Mouse (Mus musculus): ENCODE data around the gene Abca3. TPM values are rescaled to one million over a fixed set of nuclear protein-coding genes. Genes with fewer than 3 reads are reported as not detected.
"Not testable (repeated sequence)": the region's sequence is repeated elsewhere in the genome, so short reads cannot be mapped to it uniquely, and the experiment has no call there.

The Abca3 gene
- polyA plus RNA-seq, 1 experiment from 2014 or later = 10.0 TPM

GRCm38 (mm10) chr17:24391149-24391548 lies 39.4 kb downstream of the Abca3 start:
- 69% methylated on average over 8 of the region's 8 CpGs for WGBS
- peak; percentile 21 for DNase-seq (ENCODE audit: extremely low spot score, low spot score)
- H3K36me3 ChIP-seq (replicated peaks) = peaks cover 18% of the 10 kb centered on the region
- no peak overlapping the region for H3K4me3 ChIP-seq
- no peaks in the 10 kb centered on the region for H3K27me3 ChIP-seq (ENCODE audit: poor library complexity, severe bottlenecking)
- H3K4me1 ChIP-seq = no peaks in the 10 kb centered on the region
- no peak overlapping the region for H3K27ac ChIP-seq
- H3K9me3 ChIP-seq = no peaks in the 10 kb centered on the region

DNA sequence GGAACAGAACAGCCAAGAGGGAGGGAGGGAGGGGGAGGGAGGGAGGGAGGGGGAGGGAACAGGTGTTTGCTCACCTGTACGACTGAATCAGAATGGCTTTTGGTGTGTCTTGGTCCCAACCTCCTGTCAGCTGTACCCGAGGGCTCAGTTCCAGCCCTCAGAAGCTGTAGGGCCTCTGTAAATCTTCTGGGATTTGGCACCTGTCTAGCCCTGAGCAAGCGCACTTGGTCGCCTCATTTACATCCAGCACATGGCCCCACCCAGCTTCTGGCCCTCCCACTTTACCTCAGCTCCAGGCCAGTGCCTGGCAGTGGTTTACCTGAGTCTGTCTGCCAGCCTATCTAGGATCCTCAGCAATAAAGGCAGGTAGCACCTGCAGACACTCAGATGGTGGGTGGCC lies 41.8 kb downstream of the Abca3 start:
- H3K27me3 ChIP-seq (ENCODE audit: poor library complexity, severe bottlenecking) = no peaks in the 10 kb centered on the region
- H3K27ac ChIP-seq = no peak overlapping the region
- H3K4me3 ChIP-seq = no peak overlapping the region
- H3K9me3 ChIP-seq = no peaks in the 10 kb centered on the region
- H3K36me3 ChIP-seq (replicated peaks) = peaks cover 8% of the 10 kb centered on the region
- no peaks in the 10 kb centered on the region for H3K4me1 ChIP-seq
- WGBS = 34% methylated on average over 4 of the region's 4 CpGs
- no peak for DNase-seq (ENCODE audit: extremely low spot score, low spot score)

- Histone ChIP-seq H3K4me3 (no peak overlapping the region), H3K9me3 (no peaks in the 10 kb centered on the region), H3K4me1 (no peaks in the 10 kb centered on the region), H3K27me3 (ENCODE audit: poor library complexity, severe bottlenecking) (no peaks in the 10 kb centered on the region), H3K27ac (no peak overlapping the region), H3K36me3 (replicated peaks) (peaks cover 8% of the 10 kb centered on the region; the same call in 1 of the 2 replicates)
- WGBS = 90% methylated on average over 7 of the region's 7 CpGs
- no peak for DNase-seq (ENCODE audit: extremely low spot score, low spot score)
Measured at GRCm38 (mm10) chr17:24394456-24394855, 42.7 kb downstream of the Abca3 start.

DNA sequence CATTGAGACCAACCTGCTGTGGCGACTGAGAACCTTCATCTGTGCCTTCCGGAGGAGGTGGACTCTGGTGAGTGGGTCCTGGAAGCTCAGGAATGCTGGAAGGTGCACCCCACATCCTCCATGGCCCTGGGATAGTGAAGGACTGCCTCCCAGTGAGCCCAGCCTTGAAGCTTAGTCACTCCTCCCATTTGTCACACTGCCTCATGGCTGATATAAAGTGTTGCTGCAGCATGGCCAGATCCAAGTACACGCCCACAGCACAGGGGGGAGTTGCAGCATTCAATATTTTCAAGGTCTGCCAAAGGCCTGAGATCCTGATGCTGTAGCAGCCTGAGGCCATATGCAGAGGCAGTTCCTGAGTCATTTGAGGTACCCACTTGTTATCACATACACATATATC lies 50.6 kb downstream of the Abca3 start:
- H3K36me3 ChIP-seq (replicated peaks) = peaks cover 39% of the 10 kb centered on the region
- H3K27me3 ChIP-seq (ENCODE audit: poor library complexity, severe bottlenecking) = no peaks in the 10 kb centered on the region
- H3K4me1 ChIP-seq = no peaks in the 10 kb centered on the region
- no peak overlapping the region for H3K27ac ChIP-seq
- DNase-seq (ENCODE audit: extremely low spot score, low spot score) = no peak
- WGBS = 90% methylated on average over 3 of the region's 3 CpGs
- H3K4me3 ChIP-seq = no peak overlapping the region
- H3K9me3 ChIP-seq = no peaks in the 10 kb centered on the region

- Histone ChIP-seq H3K9me3 (no peaks in the 10 kb centered on the region), H3K27ac (no peak overlapping the region), H3K36me3 (replicated peaks) (peaks cover 61% of the 10 kb centered on the region), H3K4me1 (no peaks in the 10 kb centered on the region), H3K4me3 (no peak overlapping the region), H3K27me3 (ENCODE audit: poor library complexity, severe bottlenecking) (no peaks in the 10 kb centered on the region)
- 92% methylated on average over 12 of the region's 12 CpGs for WGBS
- DNase-seq (ENCODE audit: extremely low spot score, low spot score) = no peak
Measured at GRCm38 (mm10) chr17:24407116-24407803, 55.5 kb downstream of the Abca3 start.

DNA sequence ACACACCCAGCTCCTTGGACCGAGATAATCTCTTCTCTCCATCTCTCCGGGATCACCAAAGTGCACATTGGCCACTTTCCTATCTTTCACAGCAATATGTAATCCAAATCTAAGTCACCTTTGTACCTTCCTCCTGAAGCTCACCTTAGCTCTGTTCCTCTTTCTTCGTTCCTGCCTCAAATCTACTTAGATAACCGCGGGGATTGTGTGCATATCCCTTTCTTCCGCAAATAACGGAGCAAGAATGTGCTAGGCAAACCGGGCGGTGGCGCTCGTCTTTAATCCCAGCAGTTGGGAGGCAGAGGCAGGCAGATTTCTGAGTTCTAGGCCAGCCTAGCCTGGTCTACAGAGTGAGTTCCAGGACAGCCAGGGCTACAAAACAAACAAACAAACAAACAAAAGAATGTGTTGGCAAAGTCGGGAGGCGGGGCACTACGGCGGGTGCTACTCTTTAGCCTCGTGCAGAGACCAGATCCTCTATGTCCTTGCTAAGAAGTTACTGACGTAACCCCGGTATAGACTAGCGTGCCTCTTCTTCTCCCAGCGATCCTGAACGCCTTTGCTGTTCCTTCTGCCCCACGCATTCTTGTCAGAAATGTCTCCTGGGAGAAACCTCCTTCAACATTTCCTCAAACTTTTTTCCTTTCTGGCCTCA lies 61.9 kb downstream of the Abca3 start:
- peaks cover 30% of the 10 kb centered on the region for H3K4me1 ChIP-seq
- 36% methylated on average over 22 of the region's 22 CpGs for WGBS
- DNase-seq (ENCODE audit: extremely low spot score, low spot score) = no peak
- no peaks in the 10 kb centered on the region for H3K9me3 ChIP-seq
- H3K36me3 ChIP-seq (replicated peaks) = peaks cover 64% of the 10 kb centered on the region
- H3K4me3 ChIP-seq = peak overlapping the region; percentile 78
- H3K27ac ChIP-seq = peak overlapping the region; percentile 99
- H3K27me3 ChIP-seq (ENCODE audit: poor library complexity, severe bottlenecking) = no peaks in the 10 kb centered on the region

DNA sequence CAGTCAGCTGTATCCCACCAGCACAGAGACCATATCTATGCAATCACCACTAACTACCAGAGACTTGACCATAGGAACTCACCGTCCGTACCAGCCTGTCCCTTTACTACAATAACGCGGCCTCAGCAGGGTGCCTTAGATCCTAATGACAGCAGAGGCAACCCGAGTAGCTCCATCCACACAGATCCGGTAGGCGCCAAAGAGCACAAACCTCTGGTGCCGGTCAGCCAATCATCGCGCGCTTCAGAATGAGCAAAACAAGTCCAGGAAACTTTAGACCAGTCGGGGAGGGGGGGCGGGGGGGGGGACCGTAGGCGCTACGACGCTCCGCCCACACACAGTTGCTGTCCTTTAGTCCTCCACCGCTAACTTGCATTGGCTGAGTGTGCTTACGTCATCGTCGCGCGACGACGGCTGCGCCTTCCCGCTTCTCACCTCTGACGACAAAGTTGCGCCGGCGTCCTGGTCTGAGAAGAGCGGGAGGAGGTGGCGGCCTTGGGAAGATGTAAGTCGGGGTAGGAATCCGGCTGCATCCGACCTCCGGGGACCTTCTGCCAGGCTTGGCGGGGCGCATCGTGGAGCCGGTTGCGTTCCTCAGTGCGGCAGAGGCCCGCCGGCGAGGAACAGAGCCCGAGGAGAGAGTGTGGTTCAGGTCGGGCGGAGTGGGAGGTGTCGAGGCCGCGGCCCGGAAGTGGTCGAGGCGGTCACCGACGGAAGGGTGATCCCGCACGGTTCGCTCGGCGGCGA lies 62.7 kb downstream of the Abca3 start, which contains the start of gene Rnps1:
Gene Rnps1 (plus strand): TSS at position 336 of the 747 bp plus-strand sequence.
- Histone ChIP-seq H3K9me3 (no peaks in the 10 kb centered on the region), H3K4me1 (peaks cover 30% of the 10 kb centered on the region), H3K36me3 (replicated peaks) (peaks cover 64% of the 10 kb centered on the region), H3K4me3 (peak within 1 kb of the TSS; percentile 78), H3K27ac (peak within 1 kb of the TSS; percentile 99), H3K27me3 (ENCODE audit: poor library complexity, severe bottlenecking) (no peaks in the 10 kb centered on the region)
- DNase-seq (ENCODE audit: extremely low spot score, low spot score) = peak; percentile 100
- under 1% methylated on average over 64 of the region's 64 CpGs for WGBS

DNA sequence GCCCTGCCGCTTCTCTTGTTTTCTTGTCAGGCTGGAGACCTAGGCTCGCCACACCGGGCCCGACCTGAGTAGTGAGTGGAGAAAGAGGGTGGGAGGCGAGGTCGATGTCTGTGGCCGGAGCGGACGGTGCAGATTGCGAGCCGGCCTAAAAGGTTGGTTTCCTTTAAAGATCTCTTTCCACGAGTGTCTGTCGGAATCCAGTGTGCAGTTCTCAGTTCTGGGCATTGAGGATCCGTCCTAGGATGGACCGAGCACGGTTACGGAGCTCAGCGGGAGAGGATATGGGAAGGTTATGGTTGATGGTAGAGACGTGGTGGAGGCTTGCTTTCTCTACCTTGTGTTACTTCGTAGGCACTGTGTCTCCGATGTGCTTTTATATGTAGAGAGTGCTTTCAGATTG lies 63.3 kb downstream of the Abca3 start:
- H3K27me3 ChIP-seq (ENCODE audit: poor library complexity, severe bottlenecking) = no peaks in the 10 kb centered on the region
- H3K4me3 ChIP-seq = peak overlapping the region; percentile 78
- WGBS = under 1% methylated on average over 21 of the region's 21 CpGs
- DNase-seq (ENCODE audit: extremely low spot score, low spot score) = no peak
- H3K4me1 ChIP-seq = peaks cover 30% of the 10 kb centered on the region
- peak overlapping the region; percentile 99 for H3K27ac ChIP-seq
- peaks cover 64% of the 10 kb centered on the region for H3K36me3 ChIP-seq (replicated peaks)
- no peaks in the 10 kb centered on the region for H3K9me3 ChIP-seq

- Histone ChIP-seq H3K9me3 (no peaks in the 10 kb centered on the region), H3K4me3 (peak overlapping the region; percentile 78), H3K36me3 (replicated peaks) (peaks cover 67% of the 10 kb centered on the region), H3K27ac (peak overlapping the region; percentile 99; the same call in 1 of the 2 replicates), H3K27me3 (ENCODE audit: poor library complexity, severe bottlenecking) (no peaks in the 10 kb centered on the region), H3K4me1 (peaks cover 30% of the 10 kb centered on the region)
- DNase-seq (ENCODE audit: extremely low spot score, low spot score) = no peak
- 89% methylated on average over 3 of the region's 3 CpGs for WGBS
Measured at GRCm38 (mm10) chr17:24416051-24416652, 64.4 kb downstream of the Abca3 start.

DNA sequence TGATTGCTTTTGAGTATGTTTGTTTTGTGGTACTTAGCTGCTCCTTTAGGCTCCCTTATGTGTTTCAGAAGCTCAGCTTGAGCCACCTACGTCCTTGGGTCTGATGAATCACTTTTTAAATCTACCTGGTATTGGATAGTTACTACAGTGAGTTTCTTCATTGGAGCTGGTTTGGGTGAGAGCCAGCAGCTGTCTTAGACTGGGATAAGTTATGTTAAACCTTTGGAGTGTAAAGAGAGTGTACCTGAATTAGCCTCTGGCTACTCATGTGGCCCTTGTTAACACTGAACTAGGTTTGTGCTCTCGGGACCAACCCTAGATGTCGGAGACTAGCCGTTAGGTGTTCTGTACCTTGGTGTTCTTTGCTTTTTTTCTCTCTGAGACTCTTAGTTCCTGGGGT lies 71.4 kb downstream of the Abca3 start:
- Histone ChIP-seq H3K27ac (no peak overlapping the region), H3K9me3 (no peaks in the 10 kb centered on the region), H3K4me1 (peaks cover 16% of the 10 kb centered on the region), H3K4me3 (no peak overlapping the region), H3K36me3 (replicated peaks) (peaks cover 82% of the 10 kb centered on the region), H3K27me3 (ENCODE audit: poor library complexity, severe bottlenecking) (no peaks in the 10 kb centered on the region)
- 90% methylated on average over 4 of the region's 4 CpGs for whole genome bisulfite sequencing
- no peak for DNase-seq (ENCODE audit: extremely low spot score, low spot score)

DNA sequence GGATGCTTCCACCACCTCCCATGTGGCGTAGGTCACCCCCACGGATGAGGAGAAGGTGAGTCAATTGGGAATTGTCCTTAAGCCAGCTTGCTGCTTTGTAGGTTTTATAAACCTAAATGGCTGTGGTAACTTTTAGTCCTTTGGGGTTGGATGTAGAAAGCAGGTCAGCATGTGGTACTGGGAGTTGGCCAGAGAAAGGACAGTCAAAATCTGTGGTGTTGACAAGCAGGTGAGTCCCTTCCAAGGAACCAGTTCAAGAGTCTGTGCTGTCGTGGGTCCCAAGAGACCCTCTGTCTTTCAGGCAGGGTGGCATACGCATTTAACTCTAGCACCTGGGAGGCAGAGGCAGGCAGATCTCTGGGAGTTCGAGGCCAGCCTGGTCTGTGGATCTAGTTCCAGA lies 72.7 kb downstream of the Abca3 start:
- Histone ChIP-seq H3K27me3 (ENCODE audit: poor library complexity, severe bottlenecking) (no peaks in the 10 kb centered on the region), H3K27ac (no peak overlapping the region), H3K4me1 (peaks cover 16% of the 10 kb centered on the region), H3K4me3 (no peak overlapping the region), H3K9me3 (no peaks in the 10 kb centered on the region), H3K36me3 (replicated peaks) (peaks cover 72% of the 10 kb centered on the region)
- no peak for DNase-seq (ENCODE audit: extremely low spot score, low spot score)
- WGBS = 94% methylated on average over 5 of the region's 5 CpGs

GRCm38 (mm10) chr17:24425326-24425725 lies 73.6 kb downstream of the Abca3 start:
- H3K36me3 ChIP-seq (replicated peaks) = peaks cover 70% of the 10 kb centered on the region
- peaks cover 16% of the 10 kb centered on the region for H3K4me1 ChIP-seq
- WGBS = 92% methylated on average over 6 of the region's 8 CpGs
- not testable (repeated sequence) for DNase-seq (ENCODE audit: extremely low spot score, low spot score); H3K9me3 ChIP-seq; H3K4me3 ChIP-seq; H3K27ac ChIP-seq; H3K27me3 ChIP-seq (ENCODE audit: poor library complexity, severe bottlenecking)
